Mouse (Mus musculus) layer of hippocampus, adult 9-11 months (tissue): ENCODE data around the gene Selenbp2.
"Not testable (repeated sequence)": the region's sequence is repeated elsewhere in the genome, so short reads cannot be mapped to it uniquely, and the experiment has no call there.

Experiments used
- DNase-seq: peaks from one replicate; pipeline ENCODE4 v3.0.0; 2022

Gene Selenbp2

GRCm38 (mm10) chr3:94693874-94694273 is 518 bp downstream of the Selenbp2 start:
- DNase-seq, result not testable (repeated sequence)

GRCm38 (mm10) chr3:94695591-94695990 is 2.2 kb downstream of the Selenbp2 start:
- not testable (repeated sequence) for DNase-seq

- DNase-seq, result not testable (repeated sequence)
Observed at GRCm38 (mm10) chr3:94696257-94696656, 2.9 kb downstream of the Selenbp2 start.

- not testable (repeated sequence) for DNase-seq
Observed at GRCm38 (mm10) chr3:94702163-94702810, 8.9 kb downstream of the Selenbp2 start.

- DNase-seq, result no peak
Observed at GRCm38 (mm10) chr3:94702856-94703255, 9.5 kb downstream of the Selenbp2 start.

- DNase-seq, result not testable (repeated sequence)
Observed at GRCm38 (mm10) chr3:94703364-94703763, 10.0 kb downstream of the Selenbp2 start.

GRCm38 (mm10) chr3:94710591-94710990 is 17.2 kb downstream of the Selenbp2 start:
- not testable (repeated sequence) for DNase-seq

- not testable (repeated sequence) for DNase-seq
Observed at GRCm38 (mm10) chr3:94713424-94713823, 20.1 kb downstream of the Selenbp2 start.

- not testable (repeated sequence) for DNase-seq
Observed at GRCm38 (mm10) chr3:94718253-94718652, 24.9 kb downstream of the Selenbp2 start.

- DNase-seq, result peak; percentile 7
Observed at GRCm38 (mm10) chr3:94723637-94724036, 30.3 kb downstream of the Selenbp2 start.

- no peak for DNase-seq
Observed at GRCm38 (mm10) chr3:94745691-94746090, 52.3 kb downstream of the Selenbp2 start.
